28 mouse cellular contexts compared by ENCODE assay signal in genomic region chr1:138798110-138798509, GRCm38 (mm10). TPM values are rescaled to one million over a fixed set of nuclear protein-coding genes. Genes with fewer than 3 reads are reported as not detected.
"Had no signal": no experiment of that assay in that cellular context is flagged by ENCODE, and none has a peak within 500 bp of the region (broad histone marks: within the 10 kb centered on the region; RNA-seq: fewer than 3 reads in every experiment).

No protein-coding gene starts in this region.

- H3K4me3 ChIP-seq: gastrocnemius, adult 2 months; heart, embryonic 10.5 days; heart, embryonic 12.5 days; hindbrain, embryonic 10.5 days; hindbrain, embryonic 12.5 days; intestine, embryonic 15.5 days; layer of hippocampus, adult 2 months; left cerebral cortex, adult 2 months; limb, embryonic 10.5 days; limb, embryonic 12.5 days; liver, embryonic 13.5 days; liver, embryonic 15.5 days had no signal

- ATAC-seq: hindbrain, embryonic 16.5 days; inflammation-experienced regulatory T-cells, adult 6 months; intestine, embryonic 15.5 days; intestine, postnatal 0 days had no signal

- DNase-seq: gastrocnemius, adult 2 months; gastrocnemius, postnatal 10 days; gastrocnemius, postnatal 25 days; heart, adult 18-20 months; heart, postnatal 10 days; heart, postnatal 4 days; kidney, adult 18-20 months; kidney, adult 8-10 months; kidney, postnatal 10 days; kidney, postnatal 25 days; kidney, postnatal 4 days; liver; liver, embryonic 13.5 days had no signal

- H3K36me3 ChIP-seq: heart, embryonic 10.5 days; heart, embryonic 12.5 days; hindbrain, embryonic 10.5 days; hindbrain, embryonic 12.5 days; intestine, embryonic 15.5 days; limb, embryonic 10.5 days; limb, embryonic 12.5 days; liver, embryonic 13.5 days; liver, embryonic 15.5 days had no signal

- H3K9me3 ChIP-seq: heart, embryonic 10.5 days; heart, embryonic 12.5 days; hindbrain, embryonic 10.5 days; hindbrain, embryonic 12.5 days; intestine, embryonic 15.5 days; limb, embryonic 10.5 days; limb, embryonic 12.5 days; liver, embryonic 13.5 days; liver, embryonic 15.5 days had no signal

- H3K9ac ChIP-seq: heart, embryonic 12.5 days; hindbrain, embryonic 12.5 days; hindbrain, embryonic 14.5 days; intestine, embryonic 15.5 days; limb, embryonic 12.5 days; liver, embryonic 13.5 days; liver, embryonic 15.5 days had no signal

- H3K4me2 ChIP-seq: heart, embryonic 12.5 days; hindbrain, embryonic 12.5 days; hindbrain, embryonic 14.5 days; intestine, embryonic 15.5 days; limb, embryonic 12.5 days; liver, embryonic 11.5 days; liver, embryonic 13.5 days; liver, embryonic 15.5 days had no signal

- H3K27ac ChIP-seq: gastrocnemius, adult 2 months; heart, embryonic 10.5 days; hindbrain, embryonic 10.5 days; hindbrain, embryonic 12.5 days; hindbrain, embryonic 14.5 days; intestine, embryonic 15.5 days; layer of hippocampus, adult 2 months; left cerebral cortex, adult 2 months; limb, embryonic 10.5 days; limb, embryonic 12.5 days; liver, embryonic 13.5 days; liver, embryonic 15.5 days had no signal

- H3K27me3 ChIP-seq: heart, embryonic 12.5 days; hindbrain, embryonic 12.5 days; intestine, embryonic 15.5 days; limb, embryonic 12.5 days; liver, embryonic 13.5 days; liver, embryonic 15.5 days had no signal

- H3K4me1 ChIP-seq: heart, embryonic 10.5 days; heart, embryonic 12.5 days; hindbrain, embryonic 10.5 days; hindbrain, embryonic 12.5 days; intestine, embryonic 15.5 days; limb, embryonic 12.5 days; liver, embryonic 13.5 days; liver, embryonic 15.5 days had no signal

RNA-seq across cellular contexts. Expression of gene Lhx9, which starts 50.3 kb away (rescaled TPM):
- polyA plus RNA-seq: intestine, postnatal 0 days had no signal
